Mouse (Mus musculus) liver, postnatal 0 days (tissue): ENCODE measurements at regions not wholly inside any gene's neighbourhood (a gene's known extent, or its start where the extent isn't known, plus 50 kb on each side); places are given as distances from the start of the nearest gene placed in this dataset.
A peak's percentile ranks its signal among the peaks of the same experiment; 100 is the strongest.

Source experiments
- ATAC-seq: fragments of 200-750 bp; cut with Nextera tagmentation; 2 replicates; pipeline ENCODE4 v1.8.0; 2017; ENCODE audit warnings: mild to moderate bottlenecking, moderate library complexity
- DNase-seq: peaks from one replicate; pipeline ENCODE4 v3.0.0-alpha.2; 2016
- H3K27ac ChIP-seq: fragments of 300-500 bp; sonication (generic); 2 replicates; pipeline ENCODE4 v1.5.1; 2014; ENCODE audit warnings: antibody characterized with exemption, moderate library complexity, mild to moderate bottlenecking, low read depth
- H3K27me3 ChIP-seq: fragments of 300-500 bp; sonication (generic); 2 replicates; pipeline ENCODE4 v1.6.1; 2014; ENCODE audit warnings: low read length, control low read depth, mixed read lengths; ENCODE audit not compliant: insufficient read depth
- H3K36me3 ChIP-seq: fragments of 300-500 bp; sonication (generic); replicated peaks from 2 replicates; pipeline ENCODE4 v1.6.1; 2014; ENCODE audit warnings: mild to moderate bottlenecking, control low read depth, low read length, moderate library complexity, mixed read lengths; ENCODE audit not compliant: insufficient read depth
- H3K4me1 ChIP-seq: fragments of 300-500 bp; sonication (generic); 2 replicates; pipeline ENCODE4 v1.6.1; 2014; ENCODE audit warnings: antibody characterized with exemption, mild to moderate bottlenecking, control low read depth; ENCODE audit not compliant: insufficient read depth
- H3K4me2 ChIP-seq: fragments of 300-500 bp; sonication (generic); 2 replicates; pipeline ENCODE4 v1.6.1; 2014; ENCODE audit warnings: low read depth, mild to moderate bottlenecking, low read length, moderate library complexity, mixed read lengths
- H3K4me3 ChIP-seq: fragments of 300-500 bp; sonication (generic); 2 replicates; pipeline ENCODE4 v1.5.1; 2014; ENCODE audit warnings: low read depth, low read length
- H3K9ac ChIP-seq: fragments of 300-500 bp; sonication (generic); replicated peaks from 2 replicates; pipeline ENCODE4 v1.6.1; 2014; ENCODE audit warnings: mild to moderate bottlenecking, moderate library complexity
- H3K9me3 ChIP-seq: fragments of 300-500 bp; sonication (generic); 2 replicates; pipeline ENCODE4 v1.6.1; 2016; ENCODE audit warnings: mild to moderate bottlenecking, control low read depth, low read length, mixed read lengths
- CTCF ChIP-seq: sonication (generic); IDR thresholded peaks from 2 replicates; pipeline ENCODE4 v1.5.1; 2016; ENCODE audit warnings: antibody characterized with exemption, low read depth
- EP300 ChIP-seq: IDR thresholded peaks from 2 replicates; pipeline ENCODE4 v1.6.1; 2016; ENCODE audit warnings: antibody characterized with exemption, low read depth, mild to moderate bottlenecking
- WGBS: fragments of 180-500 bp; shearing (Covaris S2); extraction: QIAGEN DNeasy Blood & Tissue Kit; methylation state at CpG from one replicate; pipeline ENCODE4 v1.1.7; 2014; ENCODE audit not compliant: insufficient replicate concordance; 5-methylcytosine and 5-hydroxymethylcytosine counted together

DNA sequence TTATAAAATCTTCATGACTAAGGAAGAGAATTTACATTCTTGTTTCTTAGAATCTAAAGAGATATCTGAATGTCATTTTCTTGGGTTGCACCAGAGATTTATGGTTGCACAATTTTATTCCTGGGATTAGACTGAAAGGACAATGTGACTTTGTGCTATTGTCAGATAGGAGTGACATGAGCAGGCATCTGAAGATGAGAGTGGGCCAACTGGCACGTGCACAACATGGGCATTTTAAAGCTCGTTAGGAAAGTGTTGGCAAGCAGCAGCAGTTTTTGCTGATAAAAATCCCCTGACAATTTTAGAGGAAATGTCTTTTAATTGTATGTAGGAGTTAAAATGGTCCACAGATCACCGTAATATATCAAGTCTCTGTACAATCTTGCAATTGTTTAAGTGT, 178.9 kb upstream of the Tecrl start:
- ATAC-seq (no peak), DNase-seq (no peak)
- Histone ChIP-seq H3K36me3 (no peaks in the 10 kb centered on the region), H3K9ac (no peak overlapping the region), H3K4me1 (no peaks in the 10 kb centered on the region), H3K27ac (no peak overlapping the region), H3K27me3 (no peaks in the 10 kb centered on the region), H3K9me3 (no peaks in the 10 kb centered on the region), H3K4me2 (no peak overlapping the region), H3K4me3 (no peak overlapping the region)
- TF ChIP-seq EP300 = no peak
- TF ChIP-seq CTCF = no peak
- 53% methylated on average over 3 of the region's 3 CpGs for WGBS

DNA sequence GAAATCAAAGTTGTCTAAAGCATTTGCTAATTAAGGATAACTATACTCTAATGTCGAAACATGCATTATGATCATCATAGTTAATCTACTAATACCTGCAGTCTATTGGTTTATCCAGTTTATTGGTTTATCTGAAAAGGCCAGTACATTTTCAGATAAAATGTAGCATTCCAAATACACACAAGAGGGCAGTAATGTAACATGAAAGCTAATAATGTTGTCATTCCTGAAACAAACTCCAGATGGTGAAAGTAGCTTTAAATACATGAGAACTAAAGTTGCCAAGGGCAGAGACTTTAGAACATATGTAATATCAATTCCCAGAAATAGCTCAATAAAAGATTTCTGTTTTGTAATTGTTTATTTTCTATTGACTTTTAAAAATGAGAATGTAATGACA, 163.7 kb upstream of the Tecrl start:
- ATAC-seq = no peak
- no peak for TF ChIP-seq CTCF
- no peak for TF ChIP-seq EP300
- no peak overlapping the region for H3K4me3 ChIP-seq
- no peak overlapping the region for H3K4me2 ChIP-seq
- H3K4me1 ChIP-seq = no peaks in the 10 kb centered on the region
- H3K9ac ChIP-seq = no peak overlapping the region
- H3K9me3 ChIP-seq = no peaks in the 10 kb centered on the region
- H3K27ac ChIP-seq = no peak overlapping the region
- no peaks in the 10 kb centered on the region for H3K27me3 ChIP-seq
- DNase-seq = no peak
- H3K36me3 ChIP-seq = no peaks in the 10 kb centered on the region
- 67% methylated on average over 1 of the region's 1 CpGs for WGBS

DNA sequence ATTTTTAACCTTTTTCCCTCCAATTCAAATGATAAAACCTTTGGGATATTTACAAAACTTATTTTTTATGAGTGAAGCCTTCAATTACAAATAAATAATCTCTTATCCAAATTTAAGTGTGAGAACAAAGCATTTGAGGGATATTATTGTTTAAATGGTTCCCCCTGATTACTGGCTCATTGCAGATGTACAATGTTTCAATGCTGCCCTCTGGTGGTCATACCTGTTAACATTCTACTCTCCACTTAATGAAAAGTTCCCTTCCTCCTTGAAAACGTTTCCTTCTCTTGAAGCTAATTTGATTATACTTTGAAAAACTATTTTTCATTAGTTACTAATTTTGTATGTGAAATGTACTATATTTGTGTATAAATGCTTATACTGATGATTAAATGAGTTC, 129.1 kb upstream of the Tecrl start:
- Histone ChIP-seq H3K9me3 (no peaks in the 10 kb centered on the region), H3K27ac (no peak overlapping the region), H3K36me3 (no peaks in the 10 kb centered on the region), H3K9ac (no peak overlapping the region), H3K27me3 (no peaks in the 10 kb centered on the region), H3K4me2 (no peak overlapping the region), H3K4me1 (no peaks in the 10 kb centered on the region), H3K4me3 (no peak overlapping the region)
- ATAC-seq (no peak), DNase-seq (no peak)
- TF ChIP-seq EP300 (no peak), CTCF (peak; percentile 50)
- 22% methylated on average over 1 of the region's 1 CpGs for WGBS

DNA sequence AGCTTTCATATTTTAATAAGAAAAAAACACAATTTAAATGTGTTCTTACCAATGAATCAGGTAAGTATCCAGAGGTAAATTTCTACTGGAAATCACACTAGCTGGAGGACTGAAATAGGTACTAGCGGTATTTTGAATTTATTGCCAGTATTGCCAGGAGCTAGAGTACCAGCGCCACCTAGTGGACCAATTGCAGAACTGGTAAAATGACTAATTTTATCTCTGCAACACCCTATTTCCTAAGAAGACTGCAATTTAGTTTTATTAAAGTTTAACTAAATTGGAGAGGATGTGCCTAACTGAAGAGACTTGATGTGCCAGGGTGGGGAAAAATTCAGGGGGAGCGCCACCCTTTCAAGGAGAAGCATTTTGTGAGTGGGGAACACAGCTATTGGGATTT, 85.3 kb upstream of the Tecrl start:
- Histone ChIP-seq H3K4me3 (no peak overlapping the region), H3K36me3 (no peaks in the 10 kb centered on the region), H3K27me3 (no peaks in the 10 kb centered on the region), H3K4me1 (no peaks in the 10 kb centered on the region), H3K27ac (no peak overlapping the region), H3K9ac (no peak overlapping the region), H3K4me2 (no peak overlapping the region), H3K9me3 (no peaks in the 10 kb centered on the region)
- TF ChIP-seq EP300 (no peak), CTCF (peak; percentile 78)
- ATAC-seq = no peak
- peak; percentile 35 for DNase-seq
- WGBS = 7% methylated on average over 3 of the region's 3 CpGs

DNA sequence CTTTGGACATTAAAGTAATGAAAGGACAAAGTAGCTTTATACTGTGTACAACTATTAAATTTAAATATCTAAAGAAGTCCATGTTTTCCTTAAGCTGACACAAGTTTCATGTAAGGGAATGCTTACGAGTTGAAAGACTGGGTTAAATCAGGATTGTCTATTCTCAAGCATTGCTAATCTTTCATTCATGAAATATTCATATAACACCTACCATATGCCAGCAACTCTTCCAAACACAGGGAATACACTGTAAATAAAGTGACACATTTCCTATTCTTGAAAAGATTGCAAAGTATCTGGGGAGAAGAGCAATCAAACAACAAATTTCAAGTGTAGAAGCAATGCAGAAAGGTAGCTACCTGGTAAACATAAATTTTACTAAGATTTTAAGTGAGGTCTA, 81.5 kb upstream of the Tecrl start:
- Histone ChIP-seq H3K4me2 (no peak overlapping the region), H3K4me1 (no peaks in the 10 kb centered on the region), H3K36me3 (no peaks in the 10 kb centered on the region), H3K27me3 (no peaks in the 10 kb centered on the region), H3K9ac (no peak overlapping the region), H3K4me3 (no peak overlapping the region), H3K9me3 (no peaks in the 10 kb centered on the region), H3K27ac (no peak overlapping the region)
- TF ChIP-seq EP300 = no peak
- TF ChIP-seq CTCF = no peak
- 70% methylated on average over 1 of the region's 1 CpGs for WGBS
- DNase-seq (no peak), ATAC-seq (no peak)

DNA sequence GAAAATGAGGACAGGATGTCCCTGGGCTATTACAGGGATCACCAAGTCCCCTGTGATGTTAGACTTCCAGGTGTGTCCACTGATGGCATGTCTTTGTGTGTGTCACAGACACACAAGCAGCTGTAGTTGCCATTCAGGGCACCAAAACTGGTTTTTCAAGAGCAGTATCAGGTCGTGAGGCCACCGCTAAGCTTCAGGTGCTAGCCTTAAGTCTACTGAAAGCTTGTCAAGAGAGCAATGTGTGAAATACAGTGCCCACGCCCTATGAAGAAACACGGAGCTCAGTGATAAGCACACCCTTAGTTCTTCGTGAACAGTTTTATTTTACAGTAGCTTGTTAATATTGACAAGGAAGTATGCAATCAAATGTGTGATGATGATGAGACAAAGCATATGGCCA, 66.7 kb upstream of the Tecrl start:
- no peak overlapping the region for H3K4me3 ChIP-seq
- TF ChIP-seq CTCF (no peak), EP300 (no peak)
- H3K4me1 ChIP-seq = no peaks in the 10 kb centered on the region
- WGBS = 66% methylated on average over 5 of the region's 5 CpGs
- H3K27ac ChIP-seq = no peak overlapping the region
- H3K9ac ChIP-seq = no peak overlapping the region
- no peak overlapping the region for H3K4me2 ChIP-seq
- no peak for ATAC-seq
- no peak for DNase-seq
- H3K36me3 ChIP-seq = no peaks in the 10 kb centered on the region
- no peaks in the 10 kb centered on the region; the same call in 1 of the 2 replicates for H3K9me3 ChIP-seq
- H3K27me3 ChIP-seq = no peaks in the 10 kb centered on the region

DNA sequence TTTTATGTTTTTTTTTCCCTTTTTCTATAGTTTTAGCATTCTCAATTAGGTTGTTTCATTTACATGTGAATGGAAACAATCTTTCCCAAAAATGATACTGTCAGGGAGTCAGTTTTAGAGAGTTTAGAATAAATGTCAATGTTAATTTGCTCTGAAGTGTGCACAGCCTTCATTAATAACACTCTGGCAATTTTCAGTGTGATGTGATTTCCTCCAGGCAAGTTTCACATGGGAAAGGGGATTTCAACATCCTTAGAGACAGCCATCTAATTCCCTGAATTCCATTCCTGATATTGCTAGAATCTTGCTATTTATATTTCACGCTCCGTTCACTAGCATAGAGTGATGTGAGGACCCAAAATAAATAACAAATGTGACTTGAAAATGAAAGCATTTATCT, 55.2 kb upstream of the Tecrl start:
- H3K36me3 ChIP-seq = no peaks in the 10 kb centered on the region
- TF ChIP-seq CTCF = no peak
- no peak overlapping the region for H3K4me2 ChIP-seq
- ATAC-seq = no peak
- DNase-seq = no peak
- no peak overlapping the region for H3K27ac ChIP-seq
- H3K4me1 ChIP-seq = no peaks in the 10 kb centered on the region
- no peaks in the 10 kb centered on the region for H3K9me3 ChIP-seq
- no peak overlapping the region for H3K4me3 ChIP-seq
- H3K9ac ChIP-seq = no peak overlapping the region
- no peaks in the 10 kb centered on the region for H3K27me3 ChIP-seq
- WGBS = 67% methylated on average over 2 of the region's 2 CpGs
